Mouse (Mus musculus) heart, embryonic 13.5 days (tissue): Measurements from ENCODE around the gene Uhrf1. TPM values are rescaled to one million over a fixed set of nuclear protein-coding genes. Genes with fewer than 3 reads are reported as not detected.

Source experiments
- ATAC-seq: fragments of 200-750 bp; cut with Nextera tagmentation; 2 replicates; pipeline ENCODE4 v1.8.0; 2017; ENCODE audit warnings: moderate TSS enrichment; ENCODE audit not compliant: insufficient number of reproducible peaks, low FRiP score, low TSS enrichment; ENCODE audit errors: extremely low read depth
- H3K27ac ChIP-seq: fragments of 300-500 bp; sonication (generic); replicated peaks from 2 replicates; pipeline ENCODE4 v1.5.1; 2015; ENCODE audit warnings: moderate library complexity, mild to moderate bottlenecking, inconsistent platforms
- H3K27me3 ChIP-seq: fragments of 300-500 bp; sonication (generic); replicated peaks from 2 replicates; pipeline ENCODE4 v1.6.1; 2015; ENCODE audit warnings: mild to moderate bottlenecking, inconsistent platforms
- H3K36me3 ChIP-seq: fragments of 300-500 bp; sonication (generic); 2 replicates; pipeline ENCODE4 v1.6.1; 2015; ENCODE audit warnings: mild to moderate bottlenecking, inconsistent platforms
- H3K4me1 ChIP-seq: fragments of 300-500 bp; sonication (generic); 2 replicates; pipeline ENCODE4 v1.6.1; 2015; ENCODE audit warnings: inconsistent platforms
- H3K4me2 ChIP-seq: fragments of 300-500 bp; sonication (generic); 2 replicates; pipeline ENCODE4 v1.6.1; 2015; ENCODE audit warnings: inconsistent platforms, mild to moderate bottlenecking, moderate library complexity
- H3K4me3 ChIP-seq: fragments of 300-500 bp; sonication (generic); 2 replicates; pipeline ENCODE4 v1.5.1; 2015; ENCODE audit warnings: moderate library complexity, mild to moderate bottlenecking, inconsistent platforms
- H3K9ac ChIP-seq: fragments of 300-500 bp; sonication (generic); 2 replicates; pipeline ENCODE4 v1.6.1; 2015; ENCODE audit warnings: inconsistent platforms, mild to moderate bottlenecking, moderate library complexity
- H3K9me3 ChIP-seq: fragments of 300-500 bp; sonication (generic); 2 replicates; pipeline ENCODE4 v1.6.1; 2016; ENCODE audit warnings: inconsistent platforms
- WGBS: fragments of 180-500 bp; shearing (Covaris S2); methylation state at CpG from one replicate; pipeline ENCODE4 v1.1.7; 2015; ENCODE audit warnings: mixed read lengths; 5-methylcytosine and 5-hydroxymethylcytosine counted together
- polyA plus RNA-seq: library from polyadenylated mRNA; unstranded; fragments of >200 nt; fragmentation: Nextera tagmentation; extraction: Ambion mirVana; gene quantifications from 2 replicates; pipeline ENCODE4 v1.2.1, GENCODE M21; 2015

The Uhrf1 gene
- polyA plus RNA-seq, 1 experiment from 2014 or later, result 70.7 TPM

DNA sequence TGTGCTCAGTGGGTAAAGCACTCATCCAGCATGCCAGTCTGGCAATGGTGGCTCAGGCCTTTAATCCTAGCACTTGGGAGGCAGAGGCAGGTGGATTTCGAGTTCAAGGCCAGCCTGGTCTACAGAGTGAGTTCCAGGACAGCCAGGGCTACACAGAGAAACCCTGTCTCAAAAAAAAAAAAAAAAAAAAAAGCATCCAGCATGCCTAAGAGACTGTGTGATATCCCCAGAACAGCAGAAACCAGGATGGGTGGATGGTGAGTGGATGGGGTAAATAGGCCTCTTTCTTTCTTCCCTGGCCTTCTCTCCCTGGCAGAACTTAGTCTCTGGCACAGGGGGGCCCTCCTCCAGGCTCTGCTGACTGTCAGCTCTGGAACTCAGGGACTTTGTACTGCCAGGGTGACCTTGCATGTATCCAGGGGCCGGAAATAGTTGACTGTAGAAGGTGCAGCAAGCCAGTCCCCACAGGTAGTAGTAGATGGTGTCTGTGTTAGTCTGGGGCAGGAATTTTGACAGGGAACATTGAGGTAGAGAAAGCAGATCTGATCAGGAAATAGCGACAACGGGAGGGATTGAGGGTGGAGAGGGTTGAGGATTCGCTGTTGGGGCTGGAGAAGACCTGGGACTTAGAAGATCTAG lies 27.2 kb upstream of the Uhrf1 start:
- H3K4me1 ChIP-seq, result peaks cover 61% of the 10 kb centered on the region
- H3K9ac ChIP-seq, result peak overlapping the region; percentile 94
- peak overlapping the region; percentile 85 for H3K4me2 ChIP-seq
- no peak for ATAC-seq
- 14% methylated on average over 5 of the region's 5 CpGs for WGBS
- no peaks in the 10 kb centered on the region for H3K27me3 ChIP-seq
- peak overlapping the region; percentile 70 for H3K4me3 ChIP-seq
- H3K36me3 ChIP-seq, result peaks cover 67% of the 10 kb centered on the region
- no peaks in the 10 kb centered on the region for H3K9me3 ChIP-seq
- peak overlapping the region; percentile 93 for H3K27ac ChIP-seq

DNA sequence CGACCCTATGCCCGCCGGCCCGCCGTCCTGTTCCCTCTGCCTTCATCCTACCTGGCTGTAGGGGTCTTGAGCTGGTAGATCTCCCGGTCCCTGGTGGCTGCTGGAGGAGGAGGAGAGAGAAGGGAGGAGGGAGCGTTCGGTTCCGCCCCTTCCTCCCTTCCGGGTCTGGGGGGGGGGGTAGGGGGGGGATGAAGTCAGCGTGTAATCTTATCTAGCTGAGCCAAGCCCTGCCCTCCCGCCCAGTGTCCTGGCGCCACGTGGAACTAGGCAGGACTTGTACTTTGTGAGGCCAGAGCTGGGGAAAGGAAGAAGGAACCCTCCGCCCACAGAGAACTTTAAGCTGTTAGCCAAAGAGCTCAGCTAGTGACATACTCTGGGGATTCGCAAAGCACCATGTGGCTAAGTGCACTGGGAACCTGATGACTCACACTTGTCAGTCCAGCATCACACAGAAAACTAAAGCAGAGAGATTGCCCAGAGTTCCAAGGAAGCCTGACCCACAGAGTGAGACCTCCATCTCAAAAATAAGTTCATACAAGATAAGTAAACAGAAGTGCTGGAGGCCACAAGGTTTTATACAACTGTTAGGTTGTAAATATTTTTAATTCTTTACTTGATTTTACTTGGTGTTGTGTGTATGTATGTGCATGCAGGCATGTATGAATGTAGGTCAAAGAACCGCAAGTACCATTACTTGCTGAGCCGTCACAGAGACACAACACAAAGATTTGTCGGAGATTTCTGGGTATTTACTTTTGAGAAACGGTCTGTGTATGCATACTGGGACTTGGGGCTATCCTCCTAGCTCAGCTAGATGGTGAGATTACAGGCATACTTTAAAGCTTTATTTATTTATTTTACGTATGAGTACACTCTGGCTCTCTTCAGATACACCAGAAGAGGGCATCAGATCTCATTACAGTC lies 26.2 kb upstream of the Uhrf1 start, which contains the start of gene Ticam1:
TSS of gene Ticam1 (minus strand) at position 144 of the 924 bp plus-strand sequence.
- H3K9ac ChIP-seq, result peak within 1 kb of the TSS; percentile 94
- peaks cover 61% of the 10 kb centered on the region for H3K4me1 ChIP-seq
- WGBS, result 4% methylated on average over 21 of the region's 21 CpGs
- H3K9me3 ChIP-seq, result no peaks in the 10 kb centered on the region
- peak within 1 kb of the TSS; percentile 93 for H3K27ac ChIP-seq
- H3K36me3 ChIP-seq, result peaks cover 67% of the 10 kb centered on the region
- ATAC-seq, result peak; percentile 91
- H3K4me2 ChIP-seq, result peak within 1 kb of the TSS; percentile 85
- H3K4me3 ChIP-seq, result peak within 1 kb of the TSS; percentile 70
- H3K27me3 ChIP-seq, result no peaks in the 10 kb centered on the region

DNA sequence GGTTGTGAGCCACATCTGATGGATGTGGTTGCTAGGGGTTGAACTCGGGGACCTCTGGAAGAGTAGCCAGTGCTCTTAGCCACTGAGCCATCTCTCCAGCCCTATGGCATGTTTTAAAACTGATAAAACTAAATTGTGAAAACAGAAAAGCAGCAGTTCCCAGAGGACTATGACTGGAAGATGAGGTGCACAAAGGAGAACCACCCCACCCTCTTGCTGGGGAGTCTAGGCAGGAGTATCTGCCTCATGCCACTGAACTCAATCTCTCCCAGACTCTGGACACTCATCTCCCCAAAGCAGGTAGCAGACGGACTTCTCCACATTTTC lies 25.6 kb upstream of the Uhrf1 start:
- no peak for ATAC-seq
- Histone ChIP-seq H3K9ac (peak overlapping the region; percentile 74), H3K4me1 (peaks cover 58% of the 10 kb centered on the region), H3K4me2 (peak overlapping the region; percentile 85), H3K27me3 (no peaks in the 10 kb centered on the region), H3K4me3 (peak overlapping the region; percentile 70), H3K36me3 (peaks cover 66% of the 10 kb centered on the region), H3K9me3 (no peaks in the 10 kb centered on the region), H3K27ac (peak overlapping the region; percentile 93)
- WGBS, result 22% methylated on average over 2 of the region's 2 CpGs

DNA sequence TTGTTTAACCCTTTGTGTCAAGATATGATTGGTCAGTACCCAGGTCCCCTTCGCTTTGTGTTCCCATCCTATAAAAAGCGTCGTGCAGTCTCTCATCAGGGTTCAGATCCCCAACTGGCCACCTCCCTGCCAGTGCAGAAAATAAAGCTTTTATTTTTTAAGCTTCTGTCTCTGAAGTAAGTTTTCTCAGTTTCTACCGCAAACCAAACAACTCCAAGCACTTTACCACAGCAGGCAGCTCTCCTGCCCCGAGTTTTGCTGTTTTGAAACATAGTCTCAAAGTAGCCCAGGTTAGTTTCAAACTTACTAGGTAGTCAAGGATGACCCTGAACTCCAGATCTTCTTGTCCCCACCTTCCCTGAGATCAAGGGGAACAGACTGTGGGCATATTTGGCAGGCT lies 24.8 kb upstream of the Uhrf1 start:
- H3K4me2 ChIP-seq, result peak overlapping the region; percentile 85; the same call in 1 of the 2 replicates
- no peaks in the 10 kb centered on the region for H3K27me3 ChIP-seq
- no peak for ATAC-seq
- no peak overlapping the region for H3K4me3 ChIP-seq
- H3K27ac ChIP-seq, result peak overlapping the region; percentile 93
- H3K9ac ChIP-seq, result peak overlapping the region; percentile 74; the same call in 1 of the 2 replicates
- H3K9me3 ChIP-seq, result no peaks in the 10 kb centered on the region
- peaks cover 50% of the 10 kb centered on the region for H3K4me1 ChIP-seq
- H3K36me3 ChIP-seq, result peaks cover 68% of the 10 kb centered on the region
- 80% methylated on average over 5 of the region's 5 CpGs for WGBS

DNA sequence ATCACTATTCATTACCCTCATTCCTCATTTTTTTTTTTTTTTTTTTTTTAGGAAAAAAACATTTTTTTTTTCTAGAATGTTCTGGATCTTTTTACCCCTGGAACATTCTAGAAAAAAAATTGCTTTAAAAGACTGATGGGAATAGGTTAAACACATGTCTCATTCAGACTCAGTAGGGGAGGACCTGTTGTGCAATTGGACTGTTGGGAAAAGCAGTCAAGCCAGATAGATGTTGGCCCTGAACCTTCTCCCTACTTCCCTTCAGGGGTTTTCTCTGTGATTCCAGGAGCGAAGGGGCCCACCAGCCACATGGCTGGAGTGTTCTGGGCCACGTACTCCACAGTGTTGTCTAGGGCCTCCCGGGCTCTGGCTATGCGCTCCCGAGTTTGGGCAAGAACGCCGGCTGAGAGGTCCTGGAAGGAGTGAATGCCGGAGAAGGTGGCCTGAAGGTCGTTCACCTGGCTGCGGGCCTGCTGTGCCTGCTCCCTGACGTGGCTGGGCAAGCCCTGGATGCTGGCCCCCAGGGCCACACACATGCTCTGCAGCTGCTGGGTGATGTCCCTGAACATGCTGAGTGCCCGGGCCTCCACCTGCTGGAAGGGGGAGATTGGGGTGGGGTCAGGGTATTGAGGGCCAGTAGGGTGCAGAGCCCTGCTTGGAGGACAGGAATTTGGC lies 23.5 kb upstream of the Uhrf1 start:
- WGBS, result 76% methylated on average over 12 of the region's 12 CpGs
- peak overlapping the region; percentile 58 for H3K9ac ChIP-seq
- peaks cover 37% of the 10 kb centered on the region for H3K4me1 ChIP-seq
- no peak overlapping the region for H3K4me3 ChIP-seq
- peak overlapping the region; percentile 69 for H3K27ac ChIP-seq
- H3K27me3 ChIP-seq, result no peaks in the 10 kb centered on the region
- ATAC-seq, result no peak
- no peak overlapping the region for H3K4me2 ChIP-seq
- peaks cover 69% of the 10 kb centered on the region for H3K36me3 ChIP-seq
- H3K9me3 ChIP-seq, result no peaks in the 10 kb centered on the region

DNA sequence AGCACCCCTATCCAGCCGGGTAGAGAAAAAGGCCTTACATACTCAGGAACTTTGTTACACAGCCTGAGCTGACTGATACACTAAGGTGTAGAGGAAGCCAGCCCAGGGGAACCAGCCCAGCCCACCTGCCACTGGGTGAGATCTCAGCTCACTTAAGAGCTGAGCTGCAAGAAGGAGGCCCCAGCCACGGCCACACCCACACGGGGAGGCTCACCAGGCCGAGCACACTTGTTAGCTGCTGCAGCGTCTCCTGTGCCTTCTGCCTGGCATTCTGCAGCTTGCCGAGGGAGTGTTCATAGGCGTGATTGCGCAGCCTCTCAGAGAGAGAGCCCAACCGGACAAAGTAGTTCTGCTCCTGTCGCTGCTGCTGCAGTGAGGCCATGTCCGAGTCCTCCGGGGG lies 21.9 kb upstream of the Uhrf1 start:
- ATAC-seq, result no peak
- WGBS, result 82% methylated on average over 12 of the region's 12 CpGs
- no peaks in the 10 kb centered on the region for H3K27me3 ChIP-seq
- H3K9ac ChIP-seq, result no peak overlapping the region
- no peak overlapping the region for H3K4me3 ChIP-seq
- H3K27ac ChIP-seq, result no peak overlapping the region
- H3K9me3 ChIP-seq, result no peaks in the 10 kb centered on the region
- peaks cover 26% of the 10 kb centered on the region for H3K4me1 ChIP-seq
- H3K4me2 ChIP-seq, result no peak overlapping the region
- peaks cover 84% of the 10 kb centered on the region for H3K36me3 ChIP-seq

DNA sequence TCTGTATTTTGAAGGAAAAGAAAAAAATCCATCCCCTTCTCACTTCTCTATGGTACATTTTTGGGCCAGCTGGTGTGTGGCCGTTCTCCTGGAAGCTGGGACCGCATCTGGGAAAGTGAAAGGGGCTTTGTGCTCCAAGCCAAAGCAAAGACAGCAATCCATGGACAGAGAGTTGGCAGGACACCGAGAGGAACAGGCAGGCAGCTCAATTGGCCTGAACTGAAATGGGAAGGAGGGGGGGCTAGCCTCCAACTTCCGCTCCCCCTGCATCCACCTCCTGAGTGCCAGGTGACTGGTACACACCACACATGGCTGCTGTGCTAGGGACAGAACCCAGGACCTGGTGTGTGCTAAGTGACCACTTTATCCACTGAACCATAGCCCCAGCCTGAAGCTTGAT lies 20.3 kb upstream of the Uhrf1 start:
- 86% methylated on average over 4 of the region's 4 CpGs for whole genome bisulfite sequencing
- H3K27me3 ChIP-seq, result no peaks in the 10 kb centered on the region
- ATAC-seq, result no peak
- H3K4me1 ChIP-seq, result peaks cover 28% of the 10 kb centered on the region
- H3K4me3 ChIP-seq, result no peak overlapping the region
- no peak overlapping the region for H3K27ac ChIP-seq
- H3K36me3 ChIP-seq, result peaks cover 90% of the 10 kb centered on the region
- H3K4me2 ChIP-seq, result no peak overlapping the region
- H3K9me3 ChIP-seq, result no peaks in the 10 kb centered on the region
- H3K9ac ChIP-seq, result no peak overlapping the region

DNA sequence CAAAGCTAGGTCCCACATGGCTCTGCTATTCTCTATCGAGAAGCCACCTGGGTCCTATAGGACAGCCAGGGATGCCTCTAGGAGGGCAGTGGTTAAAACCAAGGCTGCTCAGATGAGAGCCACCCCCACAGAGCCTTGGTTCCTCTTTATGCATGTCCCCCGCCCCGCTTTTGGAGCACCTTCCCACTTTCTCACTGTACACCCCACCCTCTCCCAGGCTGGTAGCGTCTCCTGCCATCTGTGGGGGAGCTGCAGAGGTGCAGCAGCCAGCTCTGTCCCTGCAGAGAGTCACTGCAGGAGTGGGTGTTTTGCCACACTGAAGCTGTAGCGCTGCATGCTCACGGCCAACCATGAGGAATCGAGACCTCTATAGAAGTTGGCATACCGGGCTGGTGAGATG lies 19.8 kb upstream of the Uhrf1 start:
- Histone ChIP-seq H3K27ac (no peak overlapping the region), H3K4me1 (peaks cover 28% of the 10 kb centered on the region), H3K4me3 (no peak overlapping the region), H3K9ac (no peak overlapping the region), H3K9me3 (no peaks in the 10 kb centered on the region), H3K4me2 (no peak overlapping the region), H3K36me3 (peaks cover 85% of the 10 kb centered on the region), H3K27me3 (no peaks in the 10 kb centered on the region)
- 93% methylated on average over 8 of the region's 8 CpGs for WGBS
- ATAC-seq, result no peak

DNA sequence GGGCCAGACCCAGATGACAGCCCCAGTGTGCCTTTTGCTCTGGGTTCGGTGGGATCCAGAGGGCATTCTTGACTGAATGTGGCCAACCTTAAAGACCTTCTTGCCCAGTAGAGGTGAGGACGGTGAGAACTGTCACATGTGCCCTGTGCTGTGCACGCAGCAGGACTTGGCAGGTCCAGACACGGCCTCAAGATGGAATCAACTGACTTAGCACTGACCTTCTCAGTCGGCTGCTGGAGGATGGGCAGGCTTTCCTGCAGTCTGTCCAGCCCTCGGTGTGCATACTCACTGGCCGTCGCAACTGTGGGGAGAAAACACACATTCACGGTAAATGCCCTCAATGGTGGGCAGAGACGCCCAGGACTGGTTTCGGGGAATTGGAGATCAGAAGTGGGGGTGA lies 17.1 kb upstream of the Uhrf1 start:
- H3K27me3 ChIP-seq, result no peaks in the 10 kb centered on the region
- 89% methylated on average over 11 of the region's 11 CpGs for WGBS
- no peak for ATAC-seq
- H3K4me2 ChIP-seq, result no peak overlapping the region
- H3K36me3 ChIP-seq, result peaks cover 63% of the 10 kb centered on the region
- H3K27ac ChIP-seq, result no peak overlapping the region
- no peak overlapping the region for H3K4me3 ChIP-seq
- H3K9ac ChIP-seq, result no peak overlapping the region
- no peaks in the 10 kb centered on the region for H3K9me3 ChIP-seq
- peaks cover 38% of the 10 kb centered on the region for H3K4me1 ChIP-seq

DNA sequence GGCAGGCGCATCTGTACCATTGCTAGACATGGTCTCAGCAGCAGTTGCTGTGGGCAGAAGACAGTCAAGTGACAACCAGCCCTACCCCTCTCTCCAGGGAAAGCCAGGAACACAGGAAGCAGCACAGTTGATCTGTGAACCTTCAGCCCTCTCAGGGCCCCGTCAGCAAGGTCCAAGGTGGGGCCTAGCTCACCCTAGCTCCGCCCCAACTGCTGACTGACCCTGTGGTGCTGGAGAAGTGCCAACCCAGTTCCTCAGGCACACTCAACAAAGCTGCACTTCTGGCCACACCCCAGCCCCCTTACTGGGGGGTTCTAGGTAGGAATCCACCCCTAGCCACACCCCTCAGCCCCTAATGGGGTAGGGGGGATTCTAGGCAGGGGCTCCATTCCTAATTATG lies 15.3 kb upstream of the Uhrf1 start:
- Histone ChIP-seq H3K9me3 (no peaks in the 10 kb centered on the region), H3K9ac (peak overlapping the region; percentile 88), H3K4me3 (peak overlapping the region; percentile 62), H3K27me3 (no peaks in the 10 kb centered on the region), H3K27ac (peak overlapping the region; percentile 94), H3K36me3 (peaks cover 45% of the 10 kb centered on the region), H3K4me2 (peak overlapping the region; percentile 90), H3K4me1 (peaks cover 48% of the 10 kb centered on the region)
- peak; percentile 10; the same call in 1 of the 2 replicates for ATAC-seq
- WGBS, result 42% methylated on average over 3 of the region's 3 CpGs

DNA sequence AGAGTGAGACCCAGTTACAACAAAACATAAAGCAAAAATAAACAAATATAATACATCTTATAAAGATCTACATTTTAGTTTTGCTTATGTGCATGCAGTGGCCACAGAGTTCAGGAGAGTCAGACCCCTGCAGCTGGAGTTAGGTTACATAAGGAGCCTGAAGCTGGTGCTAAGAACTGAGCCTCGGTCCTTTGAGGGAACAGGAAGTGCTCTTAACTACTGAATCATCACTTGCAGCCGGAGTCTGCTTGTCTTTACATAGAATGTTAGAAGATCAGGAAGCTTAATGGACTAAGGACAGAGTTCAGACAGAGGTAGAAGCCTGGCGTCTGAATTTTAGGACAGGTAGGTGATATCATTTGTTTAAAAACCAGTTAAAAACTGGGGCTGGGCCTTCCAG lies 14.3 kb upstream of the Uhrf1 start:
- no peaks in the 10 kb centered on the region for H3K27me3 ChIP-seq

More for the DNA sequence above, 14.3 kb upstream of the Uhrf1 start:
- Histone ChIP-seq H3K9me3 (no peaks in the 10 kb centered on the region), H3K9ac (peak overlapping the region; percentile 88), H3K4me1 (peaks cover 48% of the 10 kb centered on the region), H3K4me3 (peak overlapping the region; percentile 62), H3K36me3 (peaks cover 35% of the 10 kb centered on the region), H3K4me2 (peak overlapping the region; percentile 90), H3K27ac (peak overlapping the region; percentile 94)
- ATAC-seq, result no peak
- WGBS, result 37% methylated on average over 3 of the region's 3 CpGs
